Comparison of ENCODE assay signal across 10 mouse cellular contexts in the genomic region with DNA sequence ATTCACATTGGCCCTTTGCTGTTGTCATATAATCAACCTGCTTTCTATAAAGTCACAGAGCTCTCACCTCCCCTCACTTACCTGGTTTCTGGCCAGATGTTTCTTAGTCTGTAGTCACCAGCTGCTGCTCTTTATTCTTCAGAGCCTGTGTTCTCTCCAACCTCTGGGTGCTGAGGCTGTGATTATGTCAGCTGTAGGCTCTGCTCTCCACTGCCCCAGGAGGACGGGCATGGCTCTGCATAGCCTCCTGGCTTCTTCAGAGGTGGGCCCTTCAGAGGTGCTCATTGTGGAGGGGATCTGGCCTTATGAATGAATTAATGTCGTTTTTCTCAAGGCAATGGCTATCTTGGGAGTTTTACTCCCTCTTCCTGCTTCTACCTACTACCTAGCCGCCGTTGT. TPM values are rescaled to one million over a fixed set of nuclear protein-coding genes. Genes with fewer than 3 reads are reported as not detected.
A peak's percentile ranks its signal among the peaks of the same experiment; 100 is the strongest.
DNase-seq lines count a peak whose midpoint lies in the region; TF ChIP-seq lines count a peak whose summit lies in the region.
"Had no signal": no experiment of that assay in that cellular context is flagged by ENCODE, and none has a peak within 500 bp of the region (broad histone marks: within the 10 kb centered on the region; RNA-seq: fewer than 3 reads in every experiment).

No protein-coding gene starts in this region.

- 68% methylated on average over 4 of the region's 4 CpGs for WGBS in lung, adult 2 months

- peak; percentile 13; the same call in 1 of the 2 replicates for TF ChIP-seq CTCF in gastrocnemius, adult 2 months (IDR thresholded peaks at IDR 0.05)
- 0 out of 2 replicates have a peak, but pooled peaks have one; percentile 3 for TF ChIP-seq CTCF in lung, adult 2 months (IDR thresholded peaks at IDR 0.05; ENCODE audit: insufficient read depth, low read length)

- no peak overlapping the region for H3K27ac ChIP-seq in gastrocnemius, adult 2 months

- H3K4me3 ChIP-seq in gastrocnemius, adult 2 months = no peak overlapping the region
- H3K4me3 ChIP-seq in lung, adult 2 months (replicated peaks; ENCODE audit: extremely low read depth, low read depth, low read length) = no peak overlapping the region
- H3K4me3 ChIP-seq: megakaryocyte, embryonic 14.5 days had no signal

- no peaks in the 10 kb centered on the region for H3K4me1 ChIP-seq in lung, adult 2 months (ENCODE audit: control insufficient read depth, insufficient read depth, low read length)
- H3K4me1 ChIP-seq: megakaryocyte, embryonic 14.5 days had no signal

- intact Hi-C loops in gastrocnemius, adult 2 months (cut with DNase I) = no loop called here
- intact Hi-C loops in gastrocnemius, postnatal 36 days (cut with DNase I) = no loop called here

- DNase-seq in gastrocnemius, adult 2 months = no peak
- no peak for DNase-seq in gastrocnemius, postnatal 36 days
- no peak for DNase-seq in lung, adult 2 months
- DNase-seq in lung, postnatal 14 days = no peak
- peak; percentile 16 for DNase-seq in ZHBTc4 (ENCODE audit: low read depth, low spot score)
- DNase-seq in thymus, postnatal 10 days (ENCODE audit: low spot score in 2 of 2) = peak; percentile 43 to 58
- no peak for DNase-seq in ovary, adult 18-20 months (ENCODE audit: low spot score)
- DNase-seq in layer of hippocampus, postnatal 25 days (ENCODE audit: extremely low spot score in 1 of 2, low spot score in 1 of 2) = no peak
- DNase-seq: layer of hippocampus, adult 9-11 months had no signal

- no peak for TF ChIP-seq POLR2A in lung, adult 2 months (IDR thresholded peaks at IDR 0.05; ENCODE audit: borderline replicate concordance, extremely low read depth, low read depth, low read length)

RNA-seq across cellular contexts. Expression of gene Eci2, which starts 4.8 kb away (rescaled TPM):
- 100 to 1,000 TPM in 1 of 2 experiments, 10 to 100 TPM in 1; 83.2 to 106 TPM for total RNA-seq in gastrocnemius, adult 2 months (2021)
- total RNA-seq in gastrocnemius, postnatal 36 days (2021) = 100 to 1,000 TPM in 1 of 2 experiments, 10 to 100 TPM in 1; 78.0 to 103 TPM
- 28.4 and 42.6 TPM in 2 replicates for polyA plus RNA-seq in lung, adult 2 months (2012; rRNA removed)
- total RNA-seq in layer of hippocampus, postnatal 25 days (2021) = 10 to 100 TPM; 45.9 to 49.5 TPM

Comparison
In these comparisons a context has a peak if more than half of its experiments do, and no peak if none do; other contexts are left out.
1. DNase-seq: peak in ZHBTc4 (single experiment) and thymus, postnatal 10 days (2 of 2); none in gastrocnemius, adult 2 months (single experiment), gastrocnemius, postnatal 36 days (0 of 2), lung, adult 2 months (single experiment), lung, postnatal 14 days (single experiment), ovary, adult 18-20 months (single experiment) and layer of hippocampus, postnatal 25 days (0 of 2).